Mouse (Mus musculus) lung, adult 2 months (tissue): ENCODE measurements around the gene Grip1.

Source experiments
- CTCF ChIP-seq: fragments of 200-500 bp; IDR thresholded peaks from 2 replicates; pipeline ENCODE4 v1.5.1; 2011; ENCODE audit warnings: mild to moderate bottlenecking, low read length, control low read depth; ENCODE audit not compliant: insufficient read depth
- POLR2A ChIP-seq: fragments of 200-500 bp; IDR thresholded peaks from 2 replicates; pipeline ENCODE4 v1.6.1; 2011; ENCODE audit warnings: low read depth, mild to moderate bottlenecking, control low read depth, low read length, borderline replicate concordance; ENCODE audit errors: extremely low read depth

GRCm38 (mm10) chr10:120100806-120101205 is 647.2 kb downstream of the Grip1 start:
- TF ChIP-seq POLR2A (no peak), CTCF (no peak)
